Mouse (Mus musculus): ENCODE data around the gene Zfp105.

GRCm38 (mm10) chr9:122886372-122887179 is 36.3 kb upstream of the Zfp105 start:
- no peak for TF ChIP-seq CTCF (IDR thresholded peaks at IDR 0.05; ENCODE audit: low read depth, low read length)
- TF ChIP-seq TAL1 (conservative IDR thresholded peaks at IDR 0.05; ENCODE audit: low read depth, low read length) = no peak
- TF ChIP-seq POLR2AphosphoS5 (IDR thresholded peaks at IDR 0.05; ENCODE audit: insufficient replicate concordance, low read depth, low read length) = no peak
